Mouse (Mus musculus): ENCODE results near the gene 1700018F24Rik.
"Not testable (repeated sequence)": the region's sequence is repeated elsewhere in the genome, so short reads cannot be mapped to it uniquely, and the experiment has no call there.

1700018F24Rik gene

DNA sequence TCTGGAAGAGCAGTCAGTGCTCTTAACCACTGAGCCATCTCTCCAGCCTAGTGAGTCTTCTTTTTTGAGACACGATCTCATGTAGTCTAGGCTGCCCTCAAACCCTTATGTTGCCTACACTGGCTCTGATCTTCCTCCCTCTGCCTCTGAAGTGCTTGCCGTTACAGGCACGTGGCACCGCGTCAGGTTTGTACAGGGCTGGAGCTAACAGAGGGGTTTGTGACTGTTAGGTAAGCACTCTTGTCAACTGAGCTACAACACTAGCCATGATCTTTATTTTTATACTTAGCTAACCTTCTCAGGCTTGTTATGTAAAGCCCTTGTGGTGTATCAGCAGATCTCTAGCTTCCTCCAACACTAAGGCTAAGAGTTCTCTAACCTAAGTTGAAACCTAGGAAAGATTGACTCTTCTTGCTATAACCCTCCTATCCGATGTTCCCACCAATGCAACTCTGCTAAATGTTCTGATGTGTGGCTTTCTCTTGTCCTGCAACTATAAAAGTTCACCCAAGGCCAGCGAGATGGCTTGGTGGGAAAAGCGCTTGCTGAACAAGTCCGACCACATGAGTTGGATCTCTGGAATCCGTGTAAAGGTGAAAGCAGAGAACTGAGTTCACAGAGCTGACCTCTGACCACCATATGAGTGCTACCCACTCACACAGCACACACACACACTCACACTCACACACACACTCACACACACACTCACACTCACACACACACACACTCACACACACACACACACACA lies 39.2 kb downstream of the 1700018F24Rik start:
- no peak for ATAC-seq (ENCODE audit: low TSS enrichment)

DNA sequence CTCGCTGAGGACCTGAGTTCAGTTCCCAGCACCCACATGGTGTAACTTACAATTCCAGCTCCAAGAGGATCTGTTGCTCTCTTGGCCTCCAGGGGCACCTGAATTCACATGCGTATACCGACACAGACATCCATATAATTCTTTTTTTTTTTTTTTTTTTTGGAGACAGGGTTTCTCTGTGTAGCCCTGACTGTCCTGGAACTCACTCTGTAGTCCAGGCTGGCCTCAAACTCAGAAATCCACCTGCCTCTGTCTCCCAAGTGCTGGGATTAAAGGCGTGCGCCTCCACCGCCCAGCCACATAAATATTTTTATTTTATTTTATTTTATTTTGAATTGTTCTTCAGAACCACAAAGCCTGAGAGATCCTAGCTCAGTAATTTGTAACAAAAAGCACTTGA lies 40.4 kb downstream of the 1700018F24Rik start:
- ATAC-seq (ENCODE audit: low TSS enrichment) = not testable (repeated sequence)

DNA sequence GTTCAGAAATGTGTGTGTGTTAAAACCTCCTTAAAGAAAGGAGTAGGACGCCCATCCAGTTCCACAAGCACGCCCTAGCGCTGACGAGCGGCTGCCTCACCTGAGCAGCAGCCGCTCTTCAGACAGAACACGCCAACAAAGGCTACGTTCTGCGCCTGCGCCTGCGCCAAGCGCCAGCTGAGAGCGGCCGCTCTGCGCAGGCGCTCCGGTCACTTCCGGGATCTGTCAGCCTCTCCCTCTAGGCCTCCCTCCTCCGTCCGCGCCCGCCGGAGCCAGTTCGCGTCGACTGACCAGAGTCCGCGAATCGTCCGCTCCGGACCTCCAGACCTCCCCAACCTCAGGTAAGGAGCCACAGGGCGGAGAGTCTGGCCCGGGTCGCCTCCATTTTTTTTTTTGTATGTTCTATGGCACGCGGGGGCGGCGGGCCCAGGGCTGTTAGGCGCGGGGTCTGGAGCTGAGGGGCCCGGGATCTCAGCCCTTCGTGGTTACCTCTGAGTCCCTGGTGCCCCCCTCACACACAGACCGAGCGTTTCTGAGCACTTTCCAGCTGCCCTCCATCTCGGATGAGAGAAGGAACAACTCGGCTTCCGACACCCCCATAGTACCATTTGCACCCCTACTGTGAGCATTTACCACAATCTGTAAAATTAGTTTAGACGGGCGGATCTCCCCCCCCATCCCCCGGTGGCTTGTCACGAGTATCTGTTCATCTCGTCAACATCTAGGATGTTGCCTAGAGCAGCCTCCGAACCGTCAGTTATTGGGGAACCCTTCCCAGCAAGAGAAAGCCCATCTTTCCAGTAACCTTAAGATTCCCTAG lies 41.1 kb downstream of the 1700018F24Rik start, which contains the start of the genes Arpc1a and Kpna7:
Gene Arpc1a (plus strand): TSS at position 199 of the 820 bp plus-strand sequence.
Gene Kpna7 (minus strand): TSS at position 399 of the 820 bp plus-strand sequence.
- ATAC-seq (ENCODE audit: low TSS enrichment) = peak; percentile 98

DNA sequence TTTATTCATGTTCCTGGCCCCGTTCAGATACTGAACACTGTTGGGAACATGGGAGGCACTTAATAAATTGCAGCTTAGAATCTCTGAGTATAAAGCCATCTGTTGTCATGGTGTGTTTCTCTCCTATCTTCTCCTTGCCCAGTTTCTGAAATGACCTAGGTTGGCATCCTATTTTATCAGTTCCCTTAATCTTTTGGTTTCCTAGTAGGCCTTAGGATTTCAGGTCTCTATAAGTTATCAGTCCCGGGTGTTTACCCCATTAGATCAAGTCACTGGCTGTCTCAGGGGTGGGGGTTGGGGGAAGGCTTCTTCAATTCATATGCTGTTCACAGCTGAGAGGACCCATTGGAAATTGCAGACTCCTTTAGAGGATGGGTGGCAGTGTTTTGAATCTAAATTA lies 42.0 kb downstream of the 1700018F24Rik start:
- no peak for ATAC-seq (ENCODE audit: low TSS enrichment)

DNA sequence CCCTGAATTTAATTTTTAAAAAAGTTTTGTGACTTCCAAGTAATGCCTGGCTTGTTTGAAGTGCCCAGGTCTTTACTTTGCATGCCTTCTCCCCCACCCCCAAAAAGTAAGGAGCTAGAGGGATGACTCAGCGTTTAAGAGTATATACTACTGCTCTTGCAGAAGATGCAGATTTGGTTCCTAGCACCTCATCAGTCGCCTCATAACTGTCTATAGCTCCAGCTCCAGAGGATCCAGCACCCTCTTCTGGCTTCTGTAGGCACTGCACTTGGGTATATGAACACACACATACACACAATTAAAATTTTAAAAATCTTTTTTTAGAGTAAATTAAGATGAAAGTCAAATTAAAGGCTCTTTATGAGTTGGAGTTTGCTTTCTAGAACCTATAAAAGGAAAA lies 45.4 kb downstream of the 1700018F24Rik start:
- ATAC-seq (ENCODE audit: low TSS enrichment) = no peak

DNA sequence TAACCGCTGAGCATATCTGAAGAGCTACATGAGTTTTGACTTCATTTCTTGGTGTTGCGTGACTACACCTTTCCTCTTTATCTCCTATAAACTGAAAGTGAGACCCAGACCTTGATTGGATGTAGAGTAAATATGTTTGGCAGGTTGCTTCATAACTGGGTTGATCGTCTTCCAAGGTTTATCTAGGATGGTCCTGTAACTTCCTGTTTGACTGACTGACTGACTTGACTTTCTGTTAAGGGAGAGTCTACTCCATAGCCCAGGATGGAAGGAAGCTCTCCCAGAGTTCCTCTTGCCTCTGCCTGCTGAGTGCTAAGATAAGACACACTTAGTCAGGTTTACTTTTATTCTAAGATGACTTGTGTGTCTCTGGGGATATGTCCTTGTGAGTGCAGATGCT lies 47.1 kb downstream of the 1700018F24Rik start:
- no peak for ATAC-seq (ENCODE audit: low TSS enrichment)

All from frontal cortex, adult (tissue).